Mouse (Mus musculus): Measurements from ENCODE around the gene Pabpc4.
A peak's percentile ranks its signal among the peaks of the same experiment; 100 is the strongest.

- peak; percentile 69; the same call in 1 of the 2 replicates for TF ChIP-seq CTCF (IDR thresholded peaks at IDR 0.05; ENCODE audit: borderline replicate concordance, insufficient read depth, low read length)
- TF ChIP-seq POLR2A (IDR thresholded peaks at IDR 0.05; ENCODE audit: low read depth, low read length), result peak; percentile 84
Measured at GRCm38 (mm10) chr4:123282500-123282899, 20.3 kb downstream of the Pabpc4 start.

Measured in embryonic fibroblast, embryonic 13.5 days (primary cell).